Mouse (Mus musculus) hindbrain, postnatal 0 days (tissue): ENCODE results near the gene Ddx20. TPM values are rescaled to one million over a fixed set of nuclear protein-coding genes. Genes with fewer than 3 reads are reported as not detected.
A peak's percentile ranks its signal among the peaks of the same experiment; 100 is the strongest.

Experiments used
- ATAC-seq: fragments of 200-750 bp; cut with Nextera tagmentation; 2 replicates; pipeline ENCODE4 v1.8.0; 2017; ENCODE audit warnings: mild to moderate bottlenecking, moderate TSS enrichment, moderate library complexity
- DNase-seq: peaks from one replicate; pipeline ENCODE4 v3.0.0-alpha.2; 2015; ENCODE audit warnings: low spot score
- H3K27ac ChIP-seq: fragments of 300-500 bp; sonication (generic); 2 replicates; pipeline ENCODE4 v1.5.1; 2014; ENCODE audit warnings: mild to moderate bottlenecking
- H3K27me3 ChIP-seq: fragments of 300-500 bp; sonication (generic); 2 replicates; pipeline ENCODE4 v1.6.1; 2014; ENCODE audit warnings: low read length, mixed read lengths; ENCODE audit not compliant: insufficient read depth
- H3K36me3 ChIP-seq: fragments of 300-500 bp; sonication (generic); 2 replicates; pipeline ENCODE4 v1.6.1; 2014; ENCODE audit warnings: low read length, mixed read lengths; ENCODE audit not compliant: insufficient read depth
- H3K4me1 ChIP-seq: fragments of 300-500 bp; sonication (generic); 2 replicates; pipeline ENCODE4 v1.6.1; 2014; ENCODE audit warnings: antibody characterized with exemption, low read length, mixed read lengths; ENCODE audit not compliant: insufficient read depth
- H3K4me2 ChIP-seq: fragments of 300-500 bp; sonication (generic); 2 replicates; pipeline ENCODE4 v1.6.1; 2014; ENCODE audit warnings: low read depth, mild to moderate bottlenecking, low read length, moderate library complexity, mixed read lengths
- H3K4me3 ChIP-seq: fragments of 300-500 bp; sonication (generic); 2 replicates; pipeline ENCODE4 v1.5.1; 2014; ENCODE audit warnings: low read length
- H3K9ac ChIP-seq: fragments of 300-500 bp; sonication (generic); replicated peaks from 2 replicates; pipeline ENCODE4 v1.6.1; 2014; ENCODE audit warnings: mild to moderate bottlenecking, low read length, moderate library complexity, mixed read lengths
- H3K9me3 ChIP-seq: fragments of 300-500 bp; sonication (generic); 2 replicates; pipeline ENCODE4 v1.6.1; 2016; ENCODE audit warnings: low read length, mixed read lengths
- CTCF ChIP-seq: IDR thresholded peaks from 2 replicates; pipeline ENCODE4 v1.5.1; 2016; ENCODE audit warnings: antibody characterized with exemption, control low read depth, low read depth
- WGBS: fragments of 180-500 bp; shearing (Covaris S2); extraction: QIAGEN DNeasy Blood & Tissue Kit; methylation state at CpG from one replicate; pipeline ENCODE4 v1.1.7; 2014; 5-methylcytosine and 5-hydroxymethylcytosine counted together
- polyA plus RNA-seq: library from polyadenylated mRNA; unstranded; fragments of >200 nt; fragmentation: Nextera tagmentation; extraction: Ambion mirVana; gene quantifications from 2 replicates; pipeline ENCODE4 v1.2.1, GENCODE M21; 2015
- total RNA-seq: library from RNA; depleted of rRNA; stranded (reverse); fragments of >200 nt; gene quantifications from 2 replicates; pipeline ENCODE4 v1.2.3, GENCODE M21; 2014

Ddx20 gene
- total and polyA plus RNA-seq, 2 experiments from 2014 or later: 14.4 to 18.1 TPM

DNA sequence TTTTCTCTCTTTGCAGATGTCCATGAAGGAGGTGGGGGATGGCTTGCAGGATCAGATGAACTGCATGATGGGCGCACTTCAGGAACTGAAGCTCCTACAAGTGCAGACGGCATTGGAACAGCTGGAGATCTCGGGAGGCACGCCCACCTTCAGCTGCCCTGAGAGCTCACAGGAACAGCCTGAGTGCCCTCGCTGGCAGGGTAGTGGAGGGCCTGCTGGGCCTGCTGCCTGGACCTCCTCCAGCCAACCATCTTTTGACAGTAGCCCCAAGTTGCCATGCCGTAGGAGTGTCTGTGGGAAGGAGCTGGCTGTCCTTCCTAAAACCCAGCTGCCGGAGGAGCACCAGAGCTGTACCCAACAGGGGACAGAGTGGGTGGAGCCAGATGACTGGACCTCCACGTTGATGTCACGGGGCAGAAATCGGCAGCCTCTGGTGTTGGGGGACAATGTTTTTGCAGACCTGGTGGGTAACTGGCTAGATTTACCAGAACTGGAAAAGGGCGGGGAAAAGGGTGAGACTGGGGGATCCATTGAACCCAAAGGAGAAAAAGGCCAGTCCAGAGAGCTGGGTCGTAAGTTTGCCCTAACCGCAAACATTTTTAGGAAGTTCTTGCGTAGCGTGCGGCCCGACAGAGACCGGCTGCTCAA is 29.1 kb upstream of the Ddx20 start:
- ATAC-seq: peak; percentile 36; the same call in 1 of the 2 replicates
- peak; percentile 64 for DNase-seq
- Histone ChIP-seq H3K9me3 (no peaks in the 10 kb centered on the region), H3K4me2 (no peak overlapping the region), H3K4me3 (no peak overlapping the region), H3K4me1 (peaks cover 26% of the 10 kb centered on the region), H3K36me3 (no peaks in the 10 kb centered on the region), H3K27me3 (no peaks in the 10 kb centered on the region), H3K27ac (no peak overlapping the region), H3K9ac (no peak overlapping the region)
- WGBS: 55% methylated on average over 18 of the region's 18 CpGs
- no peak for TF ChIP-seq CTCF

DNA sequence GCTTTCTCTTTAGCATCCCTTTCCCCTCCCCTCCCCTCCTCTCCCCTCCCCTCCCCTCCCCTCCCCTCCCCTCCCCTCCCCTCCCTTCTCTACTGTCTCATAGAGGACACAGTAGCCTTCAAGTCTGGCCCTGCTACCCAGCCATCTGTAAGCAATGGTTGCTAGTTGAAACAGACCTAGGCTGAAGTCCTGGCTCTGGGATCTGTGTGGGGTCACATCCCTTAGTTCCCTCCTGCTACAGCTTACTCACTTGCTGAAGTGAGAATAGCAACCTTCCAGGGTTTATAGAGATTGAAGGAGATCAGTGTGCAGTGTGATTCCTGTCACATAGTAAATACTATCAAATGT is 27.4 kb upstream of the Ddx20 start:
- ATAC-seq: no peak
- Histone ChIP-seq H3K36me3 (no peaks in the 10 kb centered on the region), H3K27ac (no peak overlapping the region; the same call in 1 of the 2 replicates), H3K4me3 (no peak overlapping the region), H3K27me3 (no peaks in the 10 kb centered on the region), H3K9me3 (no peaks in the 10 kb centered on the region), H3K4me1 (peaks cover 33% of the 10 kb centered on the region), H3K4me2 (no peak overlapping the region), H3K9ac (no peak overlapping the region)
- TF ChIP-seq CTCF: no peak
- no peak for DNase-seq

DNA sequence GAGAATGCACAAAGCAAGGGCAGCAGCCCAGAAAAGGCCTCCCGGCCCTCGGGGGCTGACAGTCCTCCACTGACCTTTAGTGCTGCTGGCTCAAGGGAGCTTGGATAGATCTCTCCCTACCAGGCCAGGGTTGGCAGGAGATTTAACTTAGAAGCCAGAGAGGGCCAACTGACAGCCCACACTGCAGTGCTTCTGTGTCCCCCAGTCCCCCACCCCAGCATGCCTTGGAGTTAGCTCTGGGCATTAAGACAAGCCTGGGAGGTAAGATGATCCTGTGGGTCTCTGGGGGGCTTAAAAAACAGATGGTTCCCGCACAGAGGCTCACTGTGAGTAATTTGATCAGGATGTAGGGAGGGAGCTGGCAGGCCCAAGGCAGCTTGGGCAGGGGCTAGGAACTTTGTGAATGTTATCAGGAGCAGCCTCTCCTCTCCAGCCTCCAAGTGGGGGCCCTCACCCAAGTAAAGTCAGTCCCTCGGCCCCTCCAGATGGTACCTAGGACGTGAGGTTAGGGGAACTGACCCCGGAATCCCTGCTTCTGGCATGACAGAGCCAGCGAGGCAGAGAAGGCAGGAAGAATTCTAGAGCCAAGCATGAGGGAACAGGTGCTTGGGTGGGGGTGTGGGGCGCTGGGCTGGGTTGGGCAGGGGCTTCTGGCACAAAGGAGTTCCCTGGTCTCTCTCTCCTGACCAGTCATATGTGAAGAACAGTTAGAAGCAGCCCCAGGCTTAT is 26.9 kb upstream of the Ddx20 start:
- Histone ChIP-seq H3K4me1 (peaks cover 33% of the 10 kb centered on the region), H3K36me3 (no peaks in the 10 kb centered on the region), H3K27me3 (no peaks in the 10 kb centered on the region), H3K9me3 (no peaks in the 10 kb centered on the region), H3K4me2 (no peak overlapping the region), H3K4me3 (no peak overlapping the region), H3K9ac (no peak overlapping the region), H3K27ac (peak overlapping the region; percentile 76)
- 20% methylated on average over 8 of the region's 8 CpGs for WGBS
- peak; percentile 68 for ATAC-seq
- DNase-seq: peak; percentile 79
- no peak for TF ChIP-seq CTCF

DNA sequence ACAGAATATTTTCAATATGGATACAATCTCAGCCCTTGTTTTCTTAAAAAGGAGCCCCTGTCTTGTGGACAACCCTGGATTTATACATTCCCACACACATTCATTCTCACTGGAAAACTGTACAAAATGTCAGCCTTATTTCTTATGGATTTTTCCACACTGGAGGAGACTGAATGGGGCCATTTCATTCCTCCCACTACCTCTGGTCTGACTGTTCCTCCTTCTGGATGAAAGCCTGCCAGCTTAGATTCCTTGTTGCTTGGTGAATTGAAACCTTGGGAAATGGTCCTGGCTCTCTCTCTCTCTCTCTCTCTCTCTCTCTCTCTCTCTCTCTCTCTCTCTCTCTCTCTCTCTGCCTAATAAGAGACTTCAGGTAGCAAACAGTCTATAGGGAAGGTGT is 25.5 kb upstream of the Ddx20 start:
- Histone ChIP-seq H3K4me1 (peaks cover 29% of the 10 kb centered on the region), H3K36me3 (no peaks in the 10 kb centered on the region), H3K27me3 (no peaks in the 10 kb centered on the region), H3K4me3 (no peak overlapping the region), H3K27ac (no peak overlapping the region), H3K9me3 (no peaks in the 10 kb centered on the region), H3K9ac (no peak overlapping the region), H3K4me2 (no peak overlapping the region)
- ATAC-seq (no peak), DNase-seq (no peak)
- no peak for TF ChIP-seq CTCF

DNA sequence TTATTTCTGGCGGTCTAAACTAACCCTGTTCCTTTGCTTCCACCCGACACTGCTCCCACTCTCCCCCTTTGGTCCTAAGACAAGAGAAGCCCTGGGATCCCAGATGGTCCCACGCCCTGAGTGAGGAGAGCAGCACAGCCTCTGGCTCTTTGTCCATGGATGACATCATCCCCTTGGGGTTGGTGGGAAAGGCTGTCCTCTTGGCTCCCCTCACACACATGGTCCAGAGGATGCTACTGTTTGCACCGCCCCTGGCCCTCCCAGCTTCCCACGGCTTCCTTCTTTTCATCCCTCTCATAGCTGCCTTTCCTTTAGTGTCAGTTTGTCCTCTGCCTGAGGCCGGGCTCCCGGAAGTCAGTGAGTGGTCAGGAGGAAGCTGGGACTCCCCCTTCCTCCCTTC is 24.4 kb upstream of the Ddx20 start:
- no peaks in the 10 kb centered on the region for H3K27me3 ChIP-seq
- WGBS: 38% methylated on average over 7 of the region's 7 CpGs
- peaks cover 27% of the 10 kb centered on the region for H3K4me1 ChIP-seq
- ATAC-seq (peak; percentile 53), DNase-seq (peak; percentile 64)
- H3K9me3 ChIP-seq: no peaks in the 10 kb centered on the region
- H3K36me3 ChIP-seq: no peaks in the 10 kb centered on the region
- TF ChIP-seq CTCF: no peak
- H3K4me3 ChIP-seq: no peak overlapping the region
- H3K27ac ChIP-seq: peak overlapping the region; percentile 54; the same call in 1 of the 2 replicates
- H3K4me2 ChIP-seq: no peak overlapping the region
- H3K9ac ChIP-seq: no peak overlapping the region

DNA sequence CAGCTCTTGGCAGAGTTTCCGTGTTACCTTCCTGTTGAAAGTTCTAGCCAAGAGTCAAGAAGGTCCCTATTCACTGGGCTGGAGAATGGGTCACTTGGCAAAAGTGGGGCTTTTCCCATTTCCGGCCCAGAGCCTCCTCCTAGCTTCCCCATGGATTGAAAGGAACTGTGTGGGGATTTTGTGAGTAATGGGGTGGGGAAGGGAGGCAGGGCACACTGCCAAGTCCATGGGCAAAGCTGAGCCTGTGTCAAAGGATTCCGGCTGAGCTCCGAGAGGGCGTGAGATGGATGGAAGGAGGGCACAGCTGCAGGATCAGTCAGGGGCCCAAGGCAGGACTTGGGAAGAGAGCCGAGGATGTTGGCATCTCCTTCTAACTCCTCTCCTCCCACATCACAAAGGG is 22.9 kb upstream of the Ddx20 start:
- Histone ChIP-seq H3K9me3 (no peaks in the 10 kb centered on the region), H3K36me3 (no peaks in the 10 kb centered on the region), H3K27me3 (no peaks in the 10 kb centered on the region), H3K4me3 (no peak overlapping the region), H3K9ac (no peak overlapping the region), H3K27ac (peak overlapping the region; percentile 67), H3K4me1 (peaks cover 16% of the 10 kb centered on the region), H3K4me2 (no peak overlapping the region)
- 25% methylated on average over 6 of the region's 6 CpGs for WGBS
- ATAC-seq (peak; percentile 66), DNase-seq (peak; percentile 87)
- TF ChIP-seq CTCF: no peak

DNA sequence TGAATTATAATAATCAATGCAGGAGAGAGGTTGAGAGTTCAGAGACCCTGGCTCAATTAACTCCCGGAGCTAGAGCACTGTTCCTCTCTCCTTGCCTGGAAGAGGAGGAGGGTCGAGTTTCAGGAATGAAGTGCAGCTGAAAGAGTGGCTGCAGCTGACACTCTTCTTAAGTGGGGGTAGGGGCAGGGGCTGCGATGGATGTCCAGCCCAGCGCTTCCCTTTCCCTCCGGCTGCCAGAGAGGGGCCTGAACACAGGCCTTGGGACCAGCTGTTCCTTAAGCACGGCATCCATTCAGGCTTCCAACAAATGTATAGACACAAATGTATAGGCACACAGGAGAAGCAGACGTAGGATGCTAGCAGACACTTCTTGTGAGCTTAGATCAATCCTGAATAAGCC is 20.2 kb upstream of the Ddx20 start:
- Histone ChIP-seq H3K4me3 (peak overlapping the region; percentile 13), H3K9ac (no peak overlapping the region), H3K4me1 (peaks cover 11% of the 10 kb centered on the region), H3K27ac (0 out of 2 replicates have a peak overlapping the region, but pooled peaks have one; percentile 32), H3K36me3 (no peaks in the 10 kb centered on the region), H3K9me3 (no peaks in the 10 kb centered on the region), H3K4me2 (peak overlapping the region; percentile 87), H3K27me3 (0 out of 2 replicates have a peak, but pooled peaks cover 4% of the 10 kb centered on the region)
- TF ChIP-seq CTCF: no peak
- ATAC-seq: no peak
- 27% methylated on average over 7 of the region's 7 CpGs for WGBS
- no peak for DNase-seq
